Mouse (Mus musculus) midbrain, embryonic 11.5 days (tissue): ENCODE results near the gene Olfr1317. TPM values are rescaled to one million over a fixed set of nuclear protein-coding genes. Genes with fewer than 3 reads are reported as not detected.

Experiments used
- ATAC-seq: fragments of 200-750 bp; cut with Nextera tagmentation; 2 replicates; pipeline ENCODE4 v1.8.0; 2017; ENCODE audit warnings: moderate TSS enrichment, moderate library complexity; ENCODE audit not compliant: low FRiP score
- DNase-seq: peaks from one replicate; pipeline ENCODE4 v3.0.0; 2015; ENCODE audit warnings: low spot score; ENCODE audit errors: missing footprints
- H3K27ac ChIP-seq: fragments of 300-500 bp; sonication (generic); 2 replicates; pipeline ENCODE4 v1.5.1; 2014; ENCODE audit warnings: low read depth, low read length
- H3K27me3 ChIP-seq: fragments of 300-500 bp; sonication (generic); 2 replicates; pipeline ENCODE4 v1.6.1; 2014; ENCODE audit warnings: mild to moderate bottlenecking, low read length, moderate library complexity, mixed read lengths; ENCODE audit not compliant: control insufficient read depth, insufficient read depth
- H3K36me3 ChIP-seq: fragments of 300-500 bp; sonication (generic); 2 replicates; pipeline ENCODE4 v1.6.1; 2014; ENCODE audit warnings: mild to moderate bottlenecking, low read length, moderate library complexity, mixed read lengths; ENCODE audit not compliant: control insufficient read depth, insufficient read depth
- H3K4me1 ChIP-seq: fragments of 300-500 bp; sonication (generic); 2 replicates; pipeline ENCODE4 v1.6.1; 2014; ENCODE audit warnings: low read length; ENCODE audit not compliant: control insufficient read depth, insufficient read depth
- H3K4me2 ChIP-seq: fragments of 300-500 bp; sonication (generic); 2 replicates; pipeline ENCODE4 v1.6.1; 2014; ENCODE audit warnings: mild to moderate bottlenecking, moderate library complexity
- H3K4me3 ChIP-seq: fragments of 300-500 bp; sonication (generic); 2 replicates; pipeline ENCODE4 v1.5.1; 2014; ENCODE audit warnings: low read depth, low read length
- H3K9ac ChIP-seq: fragments of 300-500 bp; sonication (generic); 2 replicates; pipeline ENCODE4 v1.6.1; 2014; ENCODE audit warnings: low read length
- H3K9me3 ChIP-seq: fragments of 300-500 bp; sonication (generic); 2 replicates; pipeline ENCODE4 v1.6.1; 2016; ENCODE audit warnings: low read length; ENCODE audit not compliant: control insufficient read depth
- WGBS: fragments of 180-500 bp; shearing (Covaris S2); extraction: QIAGEN DNeasy Blood & Tissue Kit; methylation state at CpG from one replicate; pipeline ENCODE4 v1.1.7; 2014; 5-methylcytosine and 5-hydroxymethylcytosine counted together
- polyA plus RNA-seq: library from polyadenylated mRNA; unstranded; fragments of >200 nt; fragmentation: Nextera tagmentation; extraction: Ambion mirVana; gene quantifications from 2 replicates; pipeline ENCODE4 v1.2.1, GENCODE M21; 2014

Olfr1317 gene
- not detected in 2 replicates for polyA plus RNA-seq

- Histone ChIP-seq H3K9me3 (no peaks in the 10 kb centered on the region), H3K4me1 (no peaks in the 10 kb centered on the region), H3K4me2 (no peak within 1 kb of the TSS), H3K27me3 (no peaks in the 10 kb centered on the region), H3K9ac (no peak within 1 kb of the TSS), H3K4me3 (no peak within 1 kb of the TSS), H3K36me3 (no peaks in the 10 kb centered on the region), H3K27ac (no peak within 1 kb of the TSS)
- ATAC-seq (no peak), DNase-seq (no peak)
- WGBS: 78% methylated on average over 2 of the region's 2 CpGs
Measured at GRCm38 (mm10) chr2:112140029-112140428, at the start of gene Olfr1317. TSS of gene Olfr1317 (plus strand) at chr2:112140329.

DNA sequence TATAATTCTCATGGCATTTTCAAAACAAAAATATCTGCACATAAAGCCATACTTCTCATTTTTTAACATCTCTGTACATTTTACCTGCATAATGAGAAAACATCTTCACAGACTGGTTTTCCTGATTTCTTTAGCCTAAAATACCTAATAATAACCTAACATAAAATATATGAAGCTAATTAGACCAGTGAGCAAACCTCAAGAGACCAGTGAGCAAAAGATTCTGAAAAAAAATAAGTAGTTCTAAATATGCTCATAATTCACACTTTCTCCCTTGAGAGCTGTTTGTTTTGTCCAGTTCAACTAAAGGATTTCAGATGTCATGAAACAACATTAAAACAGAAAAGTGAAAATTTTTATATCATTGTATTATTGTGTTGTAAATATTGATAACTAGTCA lies 43.4 kb upstream of the Olfr1317 start, which contains the start of gene Olfr1314:
Olfr1314 (minus strand) TSS at position 101 of the 400 bp plus-strand sequence.
- DNase-seq (no peak), ATAC-seq (no peak)
- Histone ChIP-seq H3K4me1 (no peaks in the 10 kb centered on the region), H3K36me3 (no peaks in the 10 kb centered on the region), H3K27ac (no peak within 1 kb of the TSS), H3K27me3 (no peaks in the 10 kb centered on the region), H3K9me3 (no peaks in the 10 kb centered on the region), H3K9ac (no peak within 1 kb of the TSS), H3K4me3 (no peak within 1 kb of the TSS), H3K4me2 (no peak within 1 kb of the TSS)

DNA sequence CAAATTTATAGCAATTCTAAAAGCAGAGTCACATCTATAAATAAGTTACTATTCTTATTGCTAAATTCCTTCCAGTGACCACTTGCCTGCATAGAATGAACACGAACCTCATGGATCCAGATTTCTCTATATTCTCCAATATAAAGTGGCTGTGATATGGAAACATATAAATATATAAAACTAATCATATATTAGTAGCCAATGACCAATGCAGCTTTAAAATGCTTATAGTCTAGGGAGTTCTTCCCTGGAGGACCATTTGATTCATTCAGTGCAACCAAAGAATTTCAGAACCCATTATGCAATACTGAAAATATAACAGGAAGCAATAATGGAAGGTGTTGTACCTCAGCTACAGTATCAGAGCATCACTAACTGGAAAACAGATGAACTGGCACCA lies 24.8 kb upstream of the Olfr1317 start, which contains the start of gene Olfr1315-ps1:
Olfr1315-ps1 (minus strand) TSS at position 101 of the 400 bp plus-strand sequence.
- no peaks in the 10 kb centered on the region for H3K36me3 ChIP-seq
- H3K27me3 ChIP-seq: no peaks in the 10 kb centered on the region
- ATAC-seq (no peak), DNase-seq (no peak)
- no peaks in the 10 kb centered on the region for H3K9me3 ChIP-seq
- WGBS: 83% methylated on average over 1 of the region's 1 CpGs
- H3K4me3 ChIP-seq: no peak within 1 kb of the TSS
- H3K9ac ChIP-seq: no peak within 1 kb of the TSS
- H3K4me2 ChIP-seq: no peak within 1 kb of the TSS
- no peaks in the 10 kb centered on the region for H3K4me1 ChIP-seq
- H3K27ac ChIP-seq: no peak within 1 kb of the TSS

DNA sequence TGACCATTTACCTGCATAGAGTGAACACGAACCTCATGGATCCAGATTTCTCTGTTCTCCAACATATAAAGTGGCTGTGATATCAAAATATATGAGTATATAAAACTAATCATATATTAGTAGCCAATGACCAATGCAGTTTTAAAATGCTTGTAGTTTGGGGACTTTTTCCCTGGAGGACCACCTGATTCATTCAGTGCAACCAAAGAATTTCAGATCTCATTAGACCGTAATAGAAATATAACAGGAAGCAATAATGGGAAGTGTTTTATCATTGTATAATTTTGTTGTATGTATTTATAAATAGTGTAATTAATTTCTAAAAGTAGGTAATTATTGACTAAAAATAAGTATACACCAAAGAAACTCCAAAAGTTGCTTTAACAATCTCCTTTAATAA lies 5.3 kb upstream of the Olfr1317 start, which contains the start of gene Olfr1316:
Olfr1316 (minus strand) TSS at position 101 of the 400 bp plus-strand sequence.
- Histone ChIP-seq H3K27me3 (no peaks in the 10 kb centered on the region), H3K9ac (no peak within 1 kb of the TSS), H3K4me2 (no peak within 1 kb of the TSS), H3K9me3 (no peaks in the 10 kb centered on the region), H3K27ac (no peak within 1 kb of the TSS), H3K4me1 (no peaks in the 10 kb centered on the region), H3K4me3 (no peak within 1 kb of the TSS), H3K36me3 (no peaks in the 10 kb centered on the region)
- DNase-seq: no peak
- no peak for ATAC-seq
- 87% methylated on average over 2 of the region's 2 CpGs for WGBS

DNA sequence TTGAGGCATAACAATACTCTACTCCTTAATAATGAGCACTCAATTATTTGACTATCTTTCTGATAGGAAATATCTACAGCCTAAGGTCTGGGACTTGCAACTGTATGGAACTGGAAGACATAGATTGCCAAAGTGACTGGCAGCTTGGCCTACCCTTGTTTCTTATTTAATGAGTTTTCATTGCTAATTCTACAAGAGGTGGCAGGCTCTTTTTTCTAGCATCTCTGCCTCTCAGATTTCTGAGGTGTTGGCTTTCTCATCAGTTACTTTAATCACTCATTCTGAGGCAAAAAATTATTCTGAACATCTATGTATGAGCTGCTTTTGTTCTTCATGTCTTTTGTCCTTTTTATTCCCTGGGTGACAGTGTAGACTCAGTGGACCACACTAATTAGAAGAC lies 13.8 kb downstream of the Olfr1317 start, which contains the start of gene Olfr1318:
Olfr1318 (plus strand) TSS at position 301 of the 400 bp plus-strand sequence.
- Histone ChIP-seq H3K4me1 (no peaks in the 10 kb centered on the region), H3K36me3 (no peaks in the 10 kb centered on the region), H3K9ac (no peak within 1 kb of the TSS), H3K4me2 (no peak within 1 kb of the TSS), H3K27ac (no peak within 1 kb of the TSS), H3K9me3 (no peaks in the 10 kb centered on the region), H3K27me3 (no peaks in the 10 kb centered on the region), H3K4me3 (no peak within 1 kb of the TSS)
- ATAC-seq (no peak), DNase-seq (no peak)

Other genes starting within 250 kb of the Olfr1317 start
- gene Olfr1306, start 224.1 kb upstream of the Olfr1317 start, polyA plus RNA-seq: not detected in 2 replicates
- not detected in 2 replicates for gene Olfr1307, start 190.9 kb upstream of the Olfr1317 start, polyA plus RNA-seq
- not detected in 2 replicates for gene Olfr1308, start 175.4 kb upstream of the Olfr1317 start, polyA plus RNA-seq
- not detected in 2 replicates for gene Olfr1309, start 150.0 kb upstream of the Olfr1317 start, polyA plus RNA-seq
- gene Olfr1310, start 127.6 kb upstream of the Olfr1317 start, polyA plus RNA-seq: not detected in 2 replicates
- gene Olfr1311, start 115.9 kb upstream of the Olfr1317 start, polyA plus RNA-seq: not detected in 2 replicates
- not detected in 2 replicates for gene Olfr1312, start 90.1 kb upstream of the Olfr1317 start, polyA plus RNA-seq
- not detected in 2 replicates for gene Olfr1313, start 62.5 kb upstream of the Olfr1317 start, polyA plus RNA-seq
- gene Olfr1314, start 43.5 kb upstream of the Olfr1317 start, polyA plus RNA-seq: not detected in 2 replicates
- not detected in 2 replicates for gene Olfr1315-ps1, start 24.9 kb upstream of the Olfr1317 start, polyA plus RNA-seq
- not detected in 2 replicates for gene Olfr1316, start 5.4 kb upstream of the Olfr1317 start, polyA plus RNA-seq
- gene Olfr1318, start 13.9 kb downstream of the Olfr1317 start, polyA plus RNA-seq: not detected in 2 replicates
- gene Lpcat4, start 99.1 kb downstream of the Olfr1317 start, polyA plus RNA-seq: 8.9 and 9.3 TPM in 2 replicates
- not detected in 2 replicates for gene Nutm1, start 119.0 kb downstream of the Olfr1317 start, polyA plus RNA-seq
- 160 and 161 TPM in 2 replicates for gene Nop10, start 121.6 kb downstream of the Olfr1317 start, polyA plus RNA-seq
- 14.4 and 16.0 TPM in 2 replicates for gene Slc12a6, start 125.5 kb downstream of the Olfr1317 start, polyA plus RNA-seq
- not detected in 2 replicates for gene Gm21985, start 126.0 kb downstream of the Olfr1317 start, polyA plus RNA-seq
- gene Emc4, start 227.7 kb downstream of the Olfr1317 start, polyA plus RNA-seq: 112 and 115 TPM in 2 replicates
- gene Katnbl1, start 238.9 kb downstream of the Olfr1317 start, polyA plus RNA-seq: 54.4 and 55.0 TPM in 2 replicates